Mouse (Mus musculus) intestine, embryonic 16.5 days (tissue): Measurements from ENCODE around the gene Pvr. TPM values are rescaled to one million over a fixed set of nuclear protein-coding genes. Genes with fewer than 3 reads are reported as not detected.
"Not testable (repeated sequence)": the region's sequence is repeated elsewhere in the genome, so short reads cannot be mapped to it uniquely, and the experiment has no call there.

Experiments used
- ATAC-seq: fragments of 200-750 bp; cut with Nextera tagmentation; 2 replicates; pipeline ENCODE4 v1.8.0; 2017; ENCODE audit warnings: moderate TSS enrichment, moderate library complexity
- H3K27ac ChIP-seq: fragments of 300-500 bp; sonication (generic); 2 replicates; pipeline ENCODE4 v1.5.1; 2014; ENCODE audit warnings: mild to moderate bottlenecking, low read length
- H3K27me3 ChIP-seq: fragments of 300-500 bp; sonication (generic); replicated peaks from 2 replicates; pipeline ENCODE4 v1.6.1; 2014; ENCODE audit warnings: low read length, control low read depth, mixed read lengths; ENCODE audit not compliant: control insufficient read depth, insufficient read depth
- H3K36me3 ChIP-seq: fragments of 300-500 bp; sonication (generic); 2 replicates; pipeline ENCODE4 v1.6.1; 2014; ENCODE audit warnings: low read length, control low read depth; ENCODE audit not compliant: control insufficient read depth, insufficient read depth
- H3K4me1 ChIP-seq: fragments of 300-500 bp; sonication (generic); 2 replicates; pipeline ENCODE4 v1.6.1; 2014; ENCODE audit warnings: low read length, control low read depth, mixed read lengths; ENCODE audit not compliant: control insufficient read depth, insufficient read depth
- H3K4me2 ChIP-seq: fragments of 300-500 bp; sonication (generic); 2 replicates; pipeline ENCODE4 v1.6.1; 2014; ENCODE audit warnings: low read depth, low read length, control low read depth
- H3K4me3 ChIP-seq: fragments of 300-500 bp; sonication (generic); 2 replicates; pipeline ENCODE4 v1.5.1; 2014; ENCODE audit warnings: mild to moderate bottlenecking, low read length
- H3K9ac ChIP-seq: fragments of 300-500 bp; sonication (generic); 2 replicates; pipeline ENCODE4 v1.6.1; 2014; ENCODE audit warnings: low read depth, low read length
- H3K9me3 ChIP-seq: fragments of 300-500 bp; sonication (generic); 2 replicates; pipeline ENCODE4 v1.6.1; 2016; ENCODE audit warnings: low read length, control low read depth; ENCODE audit not compliant: control insufficient read depth
- WGBS: fragments of 180-500 bp; shearing (Covaris S2); extraction: QIAGEN DNeasy Blood & Tissue Kit; methylation state at CpG from one replicate; pipeline ENCODE4 v1.1.7; 2014; 5-methylcytosine and 5-hydroxymethylcytosine counted together
- polyA plus RNA-seq: library from polyadenylated mRNA; unstranded; fragments of >200 nt; fragmentation: Nextera tagmentation; extraction: Ambion mirVana; gene quantifications from 2 replicates; pipeline ENCODE4 v1.2.1, GENCODE M21; 2015

Gene Pvr
- polyA plus RNA-seq, 1 experiment from 2014 or later = 16.5 TPM

GRCm38 (mm10) chr7:19937229-19937821 lies 16.4 kb upstream of the Pvr start:
- Histone ChIP-seq H3K36me3 (no peaks in the 10 kb centered on the region), H3K9ac (no peak overlapping the region), H3K4me2 (no peak overlapping the region), H3K27ac (no peak overlapping the region), H3K4me1 (peaks cover 14% of the 10 kb centered on the region), H3K4me3 (no peak overlapping the region), H3K27me3 (no peaks in the 10 kb centered on the region), H3K9me3 (no peaks in the 10 kb centered on the region)
- 74% methylated on average over 11 of the region's 11 CpGs for WGBS
- ATAC-seq = no peak

GRCm38 (mm10) chr7:19935961-19936360 lies 15.0 kb upstream of the Pvr start:
- Histone ChIP-seq H3K4me2 (no peak overlapping the region), H3K27ac (0 out of 2 replicates have a peak overlapping the region, but pooled peaks have one; percentile 7), H3K36me3 (no peaks in the 10 kb centered on the region), H3K4me1 (peaks cover 15% of the 10 kb centered on the region), H3K9ac (no peak overlapping the region), H3K27me3 (no peaks in the 10 kb centered on the region), H3K4me3 (no peak overlapping the region), H3K9me3 (no peaks in the 10 kb centered on the region)
- WGBS = 68% methylated on average over 6 of the region's 6 CpGs
- no peak for ATAC-seq

GRCm38 (mm10) chr7:19935171-19935751 lies 14.3 kb upstream of the Pvr start:
- Histone ChIP-seq H3K36me3 (no peaks in the 10 kb centered on the region), H3K4me3 (no peak overlapping the region), H3K9ac (no peak overlapping the region), H3K9me3 (no peaks in the 10 kb centered on the region), H3K4me2 (no peak overlapping the region), H3K27ac (peak overlapping the region; percentile 24; the same call in 1 of the 2 replicates), H3K27me3 (no peaks in the 10 kb centered on the region), H3K4me1 (peaks cover 9% of the 10 kb centered on the region)
- whole genome bisulfite sequencing = 69% methylated on average over 20 of the region's 20 CpGs
- ATAC-seq = no peak

- Histone ChIP-seq H3K4me3 (peak overlapping the region; percentile 13; the same call in 1 of the 2 replicates), H3K4me1 (peaks cover 4% of the 10 kb centered on the region; the same call in 1 of the 2 replicates), H3K27me3 (no peaks in the 10 kb centered on the region), H3K9me3 (no peaks in the 10 kb centered on the region), H3K36me3 (no peaks in the 10 kb centered on the region), H3K4me2 (peak overlapping the region; percentile 37), H3K9ac (no peak overlapping the region), H3K27ac (no peak overlapping the region)
- peak; percentile 84 for ATAC-seq
- 15% methylated on average over 21 of the region's 21 CpGs for whole genome bisulfite sequencing
These were observed 12.2 kb upstream of the Pvr start for GRCm38 (mm10) chr7:19932877-19933809.

- Histone ChIP-seq H3K27ac (no peak overlapping the region), H3K36me3 (no peaks in the 10 kb centered on the region), H3K27me3 (no peaks in the 10 kb centered on the region), H3K4me2 (no peak overlapping the region), H3K9ac (no peak overlapping the region), H3K4me3 (no peak overlapping the region), H3K9me3 (no peaks in the 10 kb centered on the region), H3K4me1 (peaks cover 4% of the 10 kb centered on the region; the same call in 1 of the 2 replicates)
- WGBS = 18% methylated on average over 13 of the region's 13 CpGs
- ATAC-seq = peak; percentile 3; the same call in 1 of the 2 replicates
These were observed 11.3 kb upstream of the Pvr start for GRCm38 (mm10) chr7:19932133-19932876.

GRCm38 (mm10) chr7:19930481-19930880 lies 9.5 kb upstream of the Pvr start:
- not testable (repeated sequence) for H3K4me1 ChIP-seq, ATAC-seq, H3K9ac ChIP-seq, H3K4me2 ChIP-seq, H3K27ac ChIP-seq, H3K9me3 ChIP-seq, H3K4me3 ChIP-seq, H3K27me3 ChIP-seq, H3K36me3 ChIP-seq
- WGBS = 74% methylated on average over 6 of the region's 6 CpGs

GRCm38 (mm10) chr7:19928486-19928885 lies 7.5 kb upstream of the Pvr start:
- WGBS = 74% methylated on average over 5 of the region's 5 CpGs
- Histone ChIP-seq H3K4me3 (no peak overlapping the region), H3K27ac (no peak overlapping the region), H3K36me3 (no peaks in the 10 kb centered on the region), H3K9ac (no peak overlapping the region), H3K9me3 (no peaks in the 10 kb centered on the region), H3K4me2 (no peak overlapping the region), H3K27me3 (no peaks in the 10 kb centered on the region), H3K4me1 (peaks cover 4% of the 10 kb centered on the region; the same call in 1 of the 2 replicates)
- ATAC-seq = no peak

- WGBS = 57% methylated on average over 2 of the region's 2 CpGs
- Histone ChIP-seq H3K27ac (no peak overlapping the region), H3K27me3 (no peaks in the 10 kb centered on the region)
These were observed 6.0 kb upstream of the Pvr start for GRCm38 (mm10) chr7:19926849-19927480.

More at GRCm38 (mm10) chr7:19926849-19927480, 6.0 kb upstream of the Pvr start:
- Histone ChIP-seq H3K4me1 (no peaks in the 10 kb centered on the region), H3K4me3 (no peak overlapping the region), H3K4me2 (no peak overlapping the region), H3K9ac (no peak overlapping the region), H3K9me3 (no peaks in the 10 kb centered on the region), H3K36me3 (no peaks in the 10 kb centered on the region)
- ATAC-seq = no peak
